Mouse (Mus musculus): ENCODE data around the gene Pnkp. TPM values are rescaled to one million over a fixed set of nuclear protein-coding genes. Genes with fewer than 3 reads are reported as not detected.
A peak's percentile ranks its signal among the peaks of the same experiment; 100 is the strongest.

The Pnkp gene
- total RNA-seq, 2 experiments from 2014 or later = 25.2 to 30.5 TPM

- peak; percentile 38; the same call in 1 of the 2 replicates for ATAC-seq (replicated peaks; ENCODE audit: low FRiP score, low TSS enrichment, poor library complexity, severe bottlenecking)
Observed at GRCm38 (mm10) chr7:44823409-44823808, 33.5 kb upstream of the Pnkp start.

GRCm38 (mm10) chr7:44824872-44825271 lies 32.1 kb upstream of the Pnkp start:
- ATAC-seq (replicated peaks; ENCODE audit: low FRiP score, low TSS enrichment, poor library complexity, severe bottlenecking) = no peak; the same call in 1 of the 2 replicates

GRCm38 (mm10) chr7:44826771-44827170 lies 30.2 kb upstream of the Pnkp start:
- ATAC-seq (replicated peaks; ENCODE audit: low FRiP score, low TSS enrichment, poor library complexity, severe bottlenecking) = no peak

- no peak for ATAC-seq (replicated peaks; ENCODE audit: low FRiP score, low TSS enrichment, poor library complexity, severe bottlenecking)
Observed at GRCm38 (mm10) chr7:44828706-44829105, 28.2 kb upstream of the Pnkp start.

- ATAC-seq (replicated peaks; ENCODE audit: low FRiP score, low TSS enrichment, poor library complexity, severe bottlenecking) = no peak
Observed at GRCm38 (mm10) chr7:44832763-44833162, 24.2 kb upstream of the Pnkp start.

- no peak for ATAC-seq (replicated peaks; ENCODE audit: low FRiP score, low TSS enrichment, poor library complexity, severe bottlenecking)
Observed at GRCm38 (mm10) chr7:44835373-44836015, 21.4 kb upstream of the Pnkp start.

- ATAC-seq (replicated peaks; ENCODE audit: low FRiP score, low TSS enrichment, poor library complexity, severe bottlenecking) = no peak
Observed at GRCm38 (mm10) chr7:44836016-44836404, 20.9 kb upstream of the Pnkp start.

- ATAC-seq (replicated peaks; ENCODE audit: low FRiP score, low TSS enrichment, poor library complexity, severe bottlenecking) = no peak
Observed at GRCm38 (mm10) chr7:44836423-44837053, 20.4 kb upstream of the Pnkp start.

GRCm38 (mm10) chr7:44838073-44838472 lies 18.9 kb upstream of the Pnkp start:
- no peak for ATAC-seq (replicated peaks; ENCODE audit: low FRiP score, low TSS enrichment, poor library complexity, severe bottlenecking)

- no peak for ATAC-seq (replicated peaks; ENCODE audit: low FRiP score, low TSS enrichment, poor library complexity, severe bottlenecking)
Observed at GRCm38 (mm10) chr7:44839171-44839490, 17.8 kb upstream of the Pnkp start.

- ATAC-seq (replicated peaks; ENCODE audit: low FRiP score, low TSS enrichment, poor library complexity, severe bottlenecking) = peak; percentile 15; the same call in 1 of the 2 replicates
Observed at GRCm38 (mm10) chr7:44839491-44840191, 17.3 kb upstream of the Pnkp start.

GRCm38 (mm10) chr7:44840426-44840825 lies 16.5 kb upstream of the Pnkp start:
- no peak for ATAC-seq (replicated peaks; ENCODE audit: low FRiP score, low TSS enrichment, poor library complexity, severe bottlenecking)

GRCm38 (mm10) chr7:44841825-44842463 lies 15.0 kb upstream of the Pnkp start:
- no peak for ATAC-seq (replicated peaks; ENCODE audit: low FRiP score, low TSS enrichment, poor library complexity, severe bottlenecking)

- ATAC-seq (replicated peaks; ENCODE audit: low FRiP score, low TSS enrichment, poor library complexity, severe bottlenecking) = no peak
Observed at GRCm38 (mm10) chr7:44845006-44845405, 11.9 kb upstream of the Pnkp start.

- no peak for ATAC-seq (replicated peaks; ENCODE audit: low FRiP score, low TSS enrichment, poor library complexity, severe bottlenecking)
Observed at GRCm38 (mm10) chr7:44846804-44847203, 10.1 kb upstream of the Pnkp start.

- no peak for ATAC-seq (replicated peaks; ENCODE audit: low FRiP score, low TSS enrichment, poor library complexity, severe bottlenecking)
Observed at GRCm38 (mm10) chr7:44847772-44848171, 9.2 kb upstream of the Pnkp start.

GRCm38 (mm10) chr7:44848561-44849415 lies 8.2 kb upstream of the Pnkp start, which contains the start of the genes Akt1s1 and Tbc1d17:
Gene Akt1s1 (plus strand): TSS chr7:44848991.
Gene Tbc1d17 (minus strand): TSS chr7:44849079.
- peak; percentile 69 for ATAC-seq (replicated peaks; ENCODE audit: low FRiP score, low TSS enrichment, poor library complexity, severe bottlenecking)

- peak; percentile 49 for ATAC-seq (replicated peaks; ENCODE audit: low FRiP score, low TSS enrichment, poor library complexity, severe bottlenecking)
Observed at GRCm38 (mm10) chr7:44849416-44850111, 7.4 kb upstream of the Pnkp start.

- no peak for ATAC-seq (replicated peaks; ENCODE audit: low FRiP score, low TSS enrichment, poor library complexity, severe bottlenecking)
Observed at GRCm38 (mm10) chr7:44850146-44850545, 6.8 kb upstream of the Pnkp start.
